Mouse (Mus musculus) cerebellum, postnatal 25 days (tissue): ENCODE measurements around the gene Xrra1.

Source experiments
- DNase-seq, 2 experiments: peaks; one replicate each; pipeline ENCODE4 v3.0.0; 2021; ENCODE audit warnings: mixed read lengths in 2 of 2

The Xrra1 gene

DNA sequence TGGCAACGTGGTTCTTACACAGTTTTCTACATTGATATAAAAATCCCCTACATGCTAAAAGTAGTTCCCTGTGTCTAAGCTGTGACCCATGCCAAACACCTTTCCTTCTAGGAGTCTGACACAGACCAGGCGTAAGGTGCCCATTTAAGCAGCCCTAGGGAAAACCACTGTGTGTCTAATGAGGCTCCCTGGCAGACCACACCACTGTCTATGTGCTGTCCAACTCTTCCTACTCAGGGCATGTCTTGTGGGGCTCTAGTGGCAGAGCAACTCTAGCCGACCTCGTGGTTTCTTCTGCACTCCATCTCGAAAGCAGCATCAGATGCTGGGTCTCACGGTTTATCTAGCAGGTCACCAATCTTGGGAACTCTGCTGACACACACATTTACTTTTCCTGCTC is 7.3 kb upstream of the Xrra1 start:
- DNase-seq, result no peak

DNA sequence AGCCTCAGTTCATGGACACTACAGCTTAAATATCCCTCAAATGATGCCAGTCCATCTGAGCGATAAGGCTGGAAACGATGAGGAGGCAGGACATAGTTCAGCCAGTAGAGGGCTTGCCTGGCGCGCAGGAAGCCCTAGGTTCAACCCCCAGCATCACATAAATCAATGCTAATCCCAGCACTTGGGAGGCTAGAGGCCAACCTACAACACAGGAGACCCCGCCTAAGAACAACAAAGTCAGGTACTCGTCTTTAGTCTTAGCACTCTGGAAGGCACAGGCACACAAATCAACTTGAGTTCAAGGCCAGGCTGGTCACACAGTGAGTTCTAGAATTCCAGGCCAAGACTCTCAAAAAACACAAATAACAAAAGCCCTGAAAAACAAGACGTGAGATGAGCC is 5.6 kb upstream of the Xrra1 start:
- DNase-seq, result no peak

DNA sequence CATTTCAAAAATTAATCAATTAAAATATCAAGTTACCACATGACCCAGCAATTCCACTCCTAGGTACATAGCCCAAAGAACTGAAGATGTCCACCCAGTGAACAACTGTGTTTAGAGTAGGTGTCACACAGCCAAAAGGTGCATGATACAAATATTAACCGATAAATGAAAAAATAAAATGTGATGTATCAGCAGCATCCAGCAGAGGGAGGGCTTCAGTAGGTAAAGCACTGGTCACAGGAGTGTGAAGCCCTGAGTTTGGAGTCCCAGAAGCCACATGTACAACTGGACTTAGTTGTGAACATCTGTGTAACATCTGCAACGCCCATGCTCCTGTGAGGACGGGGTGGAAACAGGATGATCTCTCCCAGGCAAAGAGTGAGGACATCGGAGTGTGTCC is 4.6 kb upstream of the Xrra1 start:
- DNase-seq, result no peak

DNA sequence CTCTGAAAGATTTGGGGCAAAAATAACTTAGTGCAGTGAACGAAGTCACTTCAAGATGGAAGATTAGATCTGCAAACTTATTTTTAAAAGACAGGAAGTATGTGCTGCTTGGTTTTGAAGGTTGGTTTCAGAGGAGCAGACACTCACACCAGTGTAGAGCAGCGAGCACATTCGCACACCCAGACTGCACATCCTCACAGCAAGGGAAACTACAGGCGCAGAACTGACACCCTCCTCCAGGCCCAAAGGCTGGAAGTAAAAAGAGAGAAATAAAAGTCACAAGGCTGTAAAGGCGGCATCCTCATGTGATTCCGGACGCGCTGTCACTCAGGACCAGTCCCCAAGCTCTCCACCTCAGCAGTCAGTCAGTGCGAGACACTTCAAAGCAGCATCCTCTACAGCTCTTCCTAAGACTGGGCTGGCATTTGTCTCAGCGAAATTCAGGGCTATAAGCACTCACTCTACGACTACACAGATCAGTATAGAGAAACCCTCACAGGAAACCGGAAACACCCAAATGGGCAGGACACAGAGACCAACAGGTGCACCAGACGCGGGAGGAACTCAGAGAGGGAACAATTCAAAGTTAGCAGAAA is 2.6 kb upstream of the Xrra1 start:
- no peak for DNase-seq

DNA sequence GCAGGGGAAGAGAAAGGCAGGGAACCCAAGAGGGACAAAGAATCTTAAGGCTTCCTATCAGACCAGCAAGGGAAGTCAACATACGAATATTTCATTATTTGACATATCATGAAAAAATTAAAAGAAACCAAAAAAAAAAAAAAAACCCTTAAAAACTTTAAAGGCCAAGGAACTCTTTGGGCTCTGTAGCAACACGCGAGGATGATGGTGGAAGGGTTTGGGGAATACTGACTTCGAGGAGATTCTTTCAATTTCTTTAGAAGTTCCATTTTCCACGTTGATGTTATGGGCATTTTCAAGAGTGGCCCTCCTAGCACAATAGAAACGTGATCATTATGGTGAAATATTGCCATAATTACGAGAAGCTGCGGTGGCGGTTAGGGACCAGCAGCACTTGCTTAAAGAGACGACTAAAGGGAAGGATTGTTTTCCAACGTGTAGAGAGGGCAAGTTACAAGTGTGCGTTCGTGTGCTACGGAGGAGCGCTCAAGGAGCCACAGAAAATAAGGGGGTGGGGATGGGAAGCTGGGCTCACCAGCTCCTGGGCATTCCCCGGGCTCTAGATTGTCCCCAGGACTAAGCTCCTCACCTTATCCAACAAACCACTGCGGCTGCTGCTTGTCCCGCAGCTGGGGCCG is 622 bp upstream of the Xrra1 start:
- no peak for DNase-seq

DNA sequence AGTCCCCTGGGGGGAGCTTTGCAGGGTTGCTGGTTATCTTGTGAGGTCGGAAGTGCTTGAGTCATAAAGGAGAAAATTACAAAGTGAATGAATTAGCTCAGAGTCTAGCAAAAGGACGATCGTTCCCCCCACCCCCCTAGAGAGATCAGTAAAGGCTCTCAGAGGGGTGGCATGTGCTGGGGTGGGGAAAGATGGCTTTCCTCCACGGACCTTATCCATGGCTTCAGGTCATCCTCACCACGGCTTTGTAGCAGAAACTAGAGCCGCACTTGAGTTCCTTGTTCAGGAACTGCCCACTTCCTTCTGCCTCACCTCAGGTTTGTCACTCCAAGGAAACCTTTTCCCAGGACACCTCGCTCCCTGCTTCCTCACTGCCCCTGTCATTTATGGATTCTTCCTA is 4.4 kb downstream of the Xrra1 start, which contains the start of gene Spcs2:
TSS of gene Spcs2 (minus strand) at position 101 of the 400 bp plus-strand sequence.
- no peak for DNase-seq

DNA sequence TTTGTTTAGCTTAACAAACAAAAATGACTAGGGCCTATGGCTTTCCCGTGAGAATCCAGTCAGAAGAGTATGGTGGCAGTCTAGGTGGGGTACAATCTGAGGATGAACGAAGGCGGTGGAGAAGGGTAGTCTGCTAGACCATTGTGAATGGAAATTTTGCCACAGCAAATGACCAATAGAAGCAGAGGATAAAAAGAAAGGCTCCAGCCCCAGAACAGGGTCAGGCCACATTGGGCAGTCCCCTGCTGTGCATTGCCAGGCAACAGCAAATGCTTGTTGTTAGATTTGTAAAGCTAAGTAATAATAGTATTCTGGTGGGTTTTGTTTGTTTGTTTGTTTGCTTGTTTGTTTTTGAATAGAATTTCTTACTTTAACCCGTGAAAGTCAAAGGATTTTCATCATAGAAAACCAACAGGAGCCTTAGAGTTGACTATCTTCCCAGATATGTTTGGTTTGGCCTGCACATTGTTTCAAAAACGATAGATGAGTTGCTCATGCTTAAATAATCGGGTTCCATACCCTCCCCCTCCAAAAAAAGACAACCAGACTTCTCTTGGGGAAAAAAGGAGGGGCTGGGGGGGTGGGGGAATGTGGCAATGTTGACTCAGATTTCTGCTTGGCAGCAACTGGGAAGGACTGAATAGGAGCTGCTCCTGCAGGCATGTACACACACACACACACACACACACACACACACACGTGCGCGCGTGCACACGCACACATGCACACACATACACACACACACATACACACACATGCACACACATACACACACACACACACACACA is 5.5 kb downstream of the Xrra1 start:
- DNase-seq, result no peak

DNA sequence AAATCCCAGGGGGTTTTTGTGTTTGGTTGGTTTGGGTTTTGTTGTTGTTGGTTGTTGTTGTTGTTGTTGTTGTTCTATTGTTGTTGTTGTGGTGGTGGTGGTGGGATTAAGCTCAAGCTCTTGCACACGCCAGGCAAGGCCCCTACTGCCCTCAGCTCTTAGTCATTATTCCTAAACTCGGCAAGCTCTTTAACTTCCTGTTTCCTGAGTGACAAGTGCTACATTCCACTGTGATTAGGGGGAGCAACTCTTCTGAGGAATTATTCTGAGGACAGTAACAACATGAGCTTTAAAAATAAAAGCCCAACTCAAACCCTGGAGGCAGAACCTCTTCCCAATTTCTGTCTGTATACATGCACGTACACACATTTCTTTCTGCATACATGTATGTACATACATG is 6.3 kb downstream of the Xrra1 start:
- no peak for DNase-seq

DNA sequence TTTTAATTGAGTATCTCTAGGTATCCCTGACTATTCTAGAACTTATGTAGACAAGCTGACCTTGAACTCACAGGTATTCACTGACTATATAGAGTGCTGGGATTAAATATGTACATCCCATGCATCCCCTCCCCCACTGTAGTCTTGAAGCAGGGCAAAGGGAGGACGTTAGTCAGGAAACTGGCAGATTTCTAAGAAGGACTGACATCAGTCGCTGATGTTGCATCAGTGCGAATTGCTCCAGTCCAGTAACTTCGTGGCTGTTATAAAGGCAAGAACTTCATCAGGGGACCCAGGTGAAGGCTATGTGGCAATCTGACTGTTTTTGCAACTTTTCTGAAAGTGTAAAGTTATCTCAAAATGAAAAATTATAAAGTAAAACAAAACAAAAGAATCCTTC is 10.4 kb downstream of the Xrra1 start:
- no peak for DNase-seq

DNA sequence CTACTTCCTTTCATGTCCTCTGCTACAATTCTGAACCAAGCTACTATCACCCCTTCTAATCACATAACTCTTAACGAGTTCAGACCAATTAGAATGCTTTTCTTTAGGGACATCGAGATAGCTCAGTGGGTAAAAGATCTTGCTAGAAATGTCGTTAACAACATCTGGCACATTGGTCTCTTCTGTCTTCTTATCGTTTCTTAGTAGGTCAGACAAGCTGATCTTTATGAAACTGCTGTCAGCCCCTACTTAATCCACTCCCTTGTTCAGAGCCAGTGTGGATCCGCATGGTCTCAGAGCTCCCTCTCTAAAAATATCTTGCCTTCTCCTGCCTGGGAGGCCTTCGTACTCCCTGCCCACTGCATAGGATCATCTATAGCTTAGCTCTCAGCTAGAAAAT is 15.0 kb downstream of the Xrra1 start:
- DNase-seq, result no peak

DNA sequence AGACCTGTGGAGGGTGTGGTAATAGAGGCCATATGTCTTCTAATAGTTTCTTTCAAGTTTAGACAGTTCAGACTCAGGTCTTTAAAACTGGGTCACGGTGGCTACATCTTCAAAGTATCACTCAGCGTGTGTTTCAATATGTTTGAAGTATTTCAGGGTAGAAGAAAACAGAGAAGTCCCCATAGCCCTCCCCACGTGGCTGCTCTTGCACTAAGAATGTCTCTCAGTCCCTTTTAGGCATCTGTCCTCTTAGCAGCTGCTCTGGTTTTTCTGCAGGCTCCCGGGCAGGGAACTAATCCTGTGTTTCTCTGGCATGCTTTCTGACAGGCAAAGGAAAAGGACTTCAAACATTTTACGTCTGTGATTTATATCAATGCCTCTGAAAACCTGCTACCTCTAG is 17.0 kb downstream of the Xrra1 start:
- no peak for DNase-seq

DNA sequence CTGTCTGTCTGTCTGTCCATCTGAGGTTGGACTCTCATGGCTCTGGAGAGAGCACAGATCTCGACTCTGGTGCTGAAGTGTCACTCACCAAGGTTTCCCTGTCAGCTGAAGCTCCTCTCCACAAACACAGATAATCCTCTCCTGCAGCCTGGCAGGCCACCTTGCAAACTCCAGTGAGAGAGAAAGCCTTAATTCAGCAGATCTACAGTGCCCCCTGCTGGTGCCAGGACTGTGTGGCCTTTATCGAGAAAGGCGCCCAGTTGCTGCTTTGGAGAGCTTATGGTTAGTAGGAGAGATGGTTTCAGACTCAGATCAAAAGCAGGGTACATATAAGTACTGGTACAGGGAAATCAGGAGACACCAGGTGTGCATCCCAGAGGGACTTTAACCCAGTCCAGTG is 17.4 kb downstream of the Xrra1 start:
- DNase-seq, result peak; percentile 70 to 87

DNA sequence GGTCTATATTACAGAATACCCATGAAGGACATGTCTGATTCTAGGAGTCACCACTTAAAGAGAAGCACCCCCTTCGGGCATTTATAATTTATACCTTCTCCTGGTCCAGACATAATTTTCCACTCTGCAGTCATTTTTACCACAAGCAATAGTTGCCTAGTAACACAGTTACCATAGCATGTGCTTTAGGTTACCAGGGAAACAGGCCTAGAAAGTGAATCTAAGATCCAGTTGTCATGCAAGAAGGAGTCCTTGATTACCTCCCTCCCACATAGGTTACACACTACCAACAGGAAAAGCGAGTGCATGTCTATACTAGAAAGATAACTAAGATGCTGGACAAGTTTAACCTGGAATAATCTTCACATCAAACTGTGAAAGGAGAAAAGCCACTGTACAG is 19.3 kb downstream of the Xrra1 start:
- DNase-seq, result no peak

DNA sequence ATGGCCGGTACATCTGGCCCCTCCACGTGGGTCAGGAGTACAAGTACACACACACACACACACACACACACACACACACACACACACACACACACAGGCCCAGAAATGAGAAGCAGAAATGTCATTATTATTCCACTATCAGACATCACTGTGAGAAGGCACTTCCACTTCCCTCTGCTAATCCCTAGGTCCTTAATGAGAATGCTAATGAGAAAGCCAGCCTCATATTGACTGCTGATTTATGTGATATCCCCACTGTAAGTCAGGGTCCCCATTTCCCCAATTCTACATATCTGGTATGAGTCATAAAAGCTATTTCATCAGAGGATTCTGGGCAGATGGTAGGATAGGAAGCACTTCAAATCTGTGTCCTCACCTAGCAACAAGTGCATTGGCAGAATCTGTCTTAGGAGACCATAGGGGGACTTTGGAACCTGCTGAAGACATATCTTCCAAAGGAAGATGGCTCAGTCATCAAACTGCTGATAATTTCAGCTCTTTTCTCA is 28.4 kb downstream of the Xrra1 start:
- no peak for DNase-seq

DNA sequence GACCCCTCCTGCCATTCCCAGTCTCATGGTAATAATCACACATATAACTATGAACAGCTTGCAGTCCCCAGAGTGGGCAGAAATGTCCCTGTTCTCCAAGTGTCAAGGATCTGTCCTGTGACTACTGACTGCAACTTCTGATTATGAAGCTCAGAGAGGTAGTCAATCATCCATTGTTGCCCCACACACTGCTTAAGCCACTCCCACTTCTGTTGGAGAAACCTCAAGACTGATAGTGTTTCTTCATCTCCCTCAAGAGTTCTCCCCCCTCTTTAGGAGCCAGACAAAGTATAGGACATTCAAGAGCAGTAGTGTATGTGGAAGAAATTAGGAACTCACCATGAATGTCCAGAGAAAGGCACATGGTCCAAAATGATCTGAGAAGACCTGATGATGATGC is 28.8 kb downstream of the Xrra1 start:
- DNase-seq, result no peak

DNA sequence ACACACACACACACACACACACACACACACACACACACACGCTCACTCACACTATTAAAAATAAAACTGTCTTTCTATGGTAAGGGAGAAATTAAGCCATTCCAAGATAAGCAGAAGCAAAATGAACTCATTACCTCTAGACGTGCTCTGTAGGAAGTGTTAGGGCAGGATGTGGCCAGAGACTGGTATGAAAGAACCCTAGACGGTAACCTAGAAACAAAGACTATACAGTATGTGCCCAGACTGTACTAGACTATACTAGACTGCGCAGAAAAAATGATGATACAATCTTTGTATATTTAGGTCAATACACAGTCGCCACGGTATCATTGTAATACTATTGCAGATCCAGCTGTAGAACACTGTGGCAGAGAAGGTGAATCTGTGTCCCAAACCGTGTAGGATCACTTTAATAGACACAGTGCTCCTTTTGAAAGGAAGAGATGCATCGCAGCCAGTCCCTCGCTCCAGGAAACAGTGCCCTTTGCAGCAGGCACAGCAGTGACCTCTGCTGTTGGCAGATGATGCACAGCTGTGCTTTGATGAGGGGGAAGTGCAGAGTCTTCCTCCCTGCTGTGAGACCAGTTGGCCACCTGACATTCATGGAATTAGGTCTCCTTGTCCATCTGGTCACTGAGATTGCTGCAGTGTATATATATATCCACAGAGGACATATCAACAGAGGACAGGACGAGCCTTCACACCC is 30.4 kb downstream of the Xrra1 start:
- peak in 1 of 2 experiments; percentile 18 for DNase-seq

DNA sequence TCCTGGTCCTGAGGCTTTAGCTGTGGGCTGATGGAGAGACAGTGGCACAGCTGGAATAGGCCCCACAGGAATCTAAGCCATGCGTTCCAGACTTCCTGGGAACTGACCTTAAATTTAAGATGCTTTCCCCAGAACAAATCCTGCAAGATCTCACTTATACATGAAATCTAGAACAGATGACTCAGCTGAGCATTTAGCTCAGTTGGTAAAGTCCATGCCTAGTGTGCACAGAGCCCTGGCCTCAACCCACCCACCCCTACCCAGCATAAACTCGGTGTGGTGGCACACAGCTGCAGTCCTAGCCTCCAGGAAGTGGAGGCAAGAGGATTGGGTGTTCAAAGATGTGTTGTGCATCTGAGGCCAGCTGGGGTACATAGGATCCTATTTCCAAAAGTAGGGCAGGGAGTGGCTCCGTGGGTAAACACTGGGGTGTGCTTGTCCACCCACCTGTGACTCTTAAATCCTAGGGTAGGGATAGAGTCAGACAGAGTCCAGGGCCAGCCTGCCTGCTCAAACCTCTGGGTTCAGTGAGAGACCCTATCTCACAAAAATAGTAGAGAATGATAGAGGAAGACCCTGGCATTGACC is 31.3 kb downstream of the Xrra1 start:
- DNase-seq, result no peak

DNA sequence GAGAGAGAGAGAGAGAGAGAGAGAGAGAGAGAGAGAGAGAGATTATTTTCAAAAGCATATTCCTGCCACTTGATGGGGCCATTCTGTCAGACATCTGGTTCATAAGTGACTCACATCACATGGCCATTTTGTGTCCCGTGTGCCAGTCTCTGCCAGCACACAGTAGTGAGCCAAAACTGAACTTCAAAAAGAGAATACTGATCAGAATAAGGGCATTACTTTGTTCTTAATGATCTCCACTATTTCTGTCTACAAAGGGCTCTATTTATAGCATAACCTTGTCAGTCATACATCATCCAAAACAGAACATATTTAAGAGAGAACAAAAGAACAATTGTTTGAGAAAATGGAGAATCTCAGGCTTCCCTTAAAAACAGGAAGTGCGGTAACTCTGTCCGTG is 32.6 kb downstream of the Xrra1 start:
- DNase-seq, result no peak

DNA sequence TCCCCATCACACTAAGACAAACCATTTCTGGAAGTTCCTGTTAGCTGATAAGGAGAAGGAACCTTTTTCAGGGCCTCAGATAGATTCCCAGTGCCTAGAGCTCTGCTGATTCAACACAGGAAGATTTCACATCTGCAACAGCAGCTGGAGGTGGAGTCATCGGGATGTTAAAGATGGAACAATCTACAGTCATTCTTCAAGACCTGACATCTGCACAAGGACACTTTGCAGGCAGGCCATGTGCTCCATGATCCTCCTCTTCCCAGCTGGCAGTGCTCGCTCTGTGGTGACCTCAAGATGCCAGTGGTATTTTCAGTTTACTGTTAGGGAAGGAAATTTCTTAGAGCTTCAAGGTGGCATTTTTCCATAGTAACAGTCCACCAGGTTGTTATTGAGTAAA is 33.4 kb downstream of the Xrra1 start:
- DNase-seq, result no peak

DNA sequence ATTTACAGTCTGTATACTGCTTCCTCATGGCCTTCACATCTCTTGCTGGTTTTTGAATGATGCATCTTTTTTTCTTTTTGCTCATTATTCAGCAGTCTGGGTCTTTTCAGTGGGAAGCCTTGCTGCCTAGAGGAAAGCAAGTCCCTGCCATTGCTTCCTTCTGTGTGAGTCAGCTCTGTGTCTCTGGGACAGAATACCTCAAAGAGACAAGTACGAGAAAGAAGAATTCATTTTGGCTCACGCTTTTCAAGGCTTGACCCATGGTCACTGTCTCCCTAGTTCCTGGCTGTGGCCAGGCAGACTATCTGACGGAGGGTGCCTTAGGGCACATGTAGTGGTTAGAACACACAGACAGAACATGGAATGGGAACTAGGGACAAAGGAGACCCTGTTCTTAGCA is 35.1 kb downstream of the Xrra1 start:
- no peak for DNase-seq

DNA sequence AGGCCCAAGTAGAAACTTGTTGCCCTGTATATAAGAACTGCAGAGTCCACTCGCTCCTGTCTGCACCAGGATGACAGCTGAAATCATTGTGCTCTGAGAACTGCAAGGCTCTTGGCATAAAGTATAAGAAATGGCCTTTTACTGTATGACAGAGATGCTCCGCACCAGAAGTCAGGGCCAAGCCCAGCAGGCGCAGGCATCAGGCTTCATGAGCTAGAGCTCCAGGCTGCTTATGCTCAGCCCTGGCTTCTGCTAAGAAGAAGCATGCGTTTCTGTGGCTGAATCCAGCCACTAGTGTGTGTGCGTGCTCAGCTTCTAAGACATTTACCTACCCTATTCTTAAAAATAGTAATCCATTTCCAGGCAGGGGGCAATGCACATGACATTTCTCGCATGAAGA is 35.6 kb downstream of the Xrra1 start:
- DNase-seq, result peak; percentile 42 to 66

DNA sequence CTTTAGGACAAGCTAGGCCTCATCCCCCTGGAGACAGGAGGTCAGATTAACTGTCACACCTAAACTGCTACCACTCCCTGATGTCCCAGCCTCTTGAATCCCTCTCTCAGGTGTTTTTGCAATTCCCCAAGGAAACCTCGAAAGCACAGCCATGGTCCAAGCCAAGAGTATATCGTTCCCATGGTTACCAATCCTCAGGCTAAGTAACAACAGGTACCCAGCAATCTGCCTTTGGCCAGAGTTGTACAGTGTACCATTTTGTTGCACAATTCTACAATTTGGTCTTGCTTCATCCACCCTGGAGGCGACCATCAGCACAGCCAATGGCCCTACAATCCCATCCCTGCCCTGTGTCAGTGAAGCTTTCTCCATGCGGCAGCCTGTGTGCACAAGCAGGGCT is 38.0 kb downstream of the Xrra1 start:
- DNase-seq, result no peak

DNA sequence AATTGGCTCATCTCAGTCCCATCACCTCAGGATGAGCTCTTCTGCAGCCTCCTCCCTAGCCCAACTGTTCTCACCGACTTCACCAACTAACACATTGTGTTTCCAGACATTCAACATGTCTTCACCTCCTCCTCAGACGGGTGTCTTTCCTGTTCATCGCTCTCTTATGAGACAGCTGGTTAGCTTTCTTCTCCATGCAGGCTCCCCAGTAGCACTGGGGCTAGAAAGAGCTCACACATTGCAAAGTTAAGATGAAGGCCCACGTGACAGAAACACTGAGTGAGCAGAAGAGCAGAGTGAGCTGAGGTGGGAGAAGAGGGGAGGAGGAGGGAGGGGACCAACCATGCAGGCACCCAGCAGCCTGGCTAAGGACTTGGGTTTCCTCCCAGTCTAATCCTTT is 43.3 kb downstream of the Xrra1 start:
- DNase-seq, result no peak
